Mouse (Mus musculus): ENCODE measurements at regions not wholly inside any gene's neighbourhood (a gene's known extent, or its start where the extent isn't known, plus 50 kb on each side); places are given as distances from the start of the nearest gene placed in this dataset.

- in situ Hi-C loops (cut with MboI; ENCODE audit: low pct_ligation_motif_present, low pct_unique_long_range_greater_than_20kb, low sequenced_read_pairs) (no loop called here), dilution Hi-C loops (cut with MboI; ENCODE audit: extremely low pct_ligation_motif_present, extremely low pct_unique_long_range_greater_than_20kb, low sequenced_read_pairs) (no loop called here)
- no peaks in the 10 kb centered on the region for H3K36me3 ChIP-seq (replicated peaks in 1 of 2; ENCODE audit: control insufficient read depth in 1 of 2, insufficient read depth in 1 of 2, low read length in 1 of 2)
- H3K79me2 ChIP-seq (replicated peaks; ENCODE audit: control insufficient read depth, extremely low read depth, insufficient read depth, poor library complexity, severe bottlenecking), result no peaks in the 10 kb centered on the region
- H3K4me1 ChIP-seq (ENCODE audit: control insufficient read depth in 1 of 2, insufficient read depth in 2 of 2), result no peaks in the 10 kb centered on the region
- TF ChIP-seq MEF2A (IDR thresholded peaks at IDR 0.05; ENCODE audit: borderline replicate concordance, low read depth, low read length) (no peak), UBTF (IDR thresholded peaks at IDR 0.05; ENCODE audit: low read depth, low read length) (no peak), NELFE (IDR thresholded peaks at IDR 0.05; ENCODE audit: low read depth, low read length) (no peak), SIN3A (IDR thresholded peaks at IDR 0.05; ENCODE audit: low read length) (no peak), ZC3H11A (IDR thresholded peaks at IDR 0.05; ENCODE audit: low read depth, low read length) (no peak), ZKSCAN1 (IDR thresholded peaks at IDR 0.05; ENCODE audit: borderline replicate concordance, low read depth, low read length) (no peak), CTCF (conservative IDR thresholded peaks at IDR 0.05 in 1 of 2, IDR thresholded peaks at IDR 0.05 in 1 of 2; ENCODE audit: low read depth in 2 of 2, low read length in 2 of 2) (no peak), MAZ (IDR thresholded peaks at IDR 0.05; ENCODE audit: low read depth, low read length) (no peak), MXI1 (IDR thresholded peaks at IDR 0.05; ENCODE audit: low read depth, low read length) (no peak), KAT2A (IDR thresholded peaks at IDR 0.05; ENCODE audit: insufficient replicate concordance, low read length) (no peak), MYC (IDR thresholded peaks at IDR 0.05; ENCODE audit: low read depth, low read length) (no peak), NRF1 (IDR thresholded peaks at IDR 0.05; ENCODE audit: low read depth, low read length) (no peak)
- H3K4me3 ChIP-seq (replicated peaks in 1 of 3; ENCODE audit: low read depth in 2 of 3, low read length in 2 of 3, poor library complexity in 1 of 3), result no peak overlapping the region
- H3K27ac ChIP-seq (ENCODE audit: insufficient read depth, low read depth), result no peak overlapping the region
- peaks cover 8% of the 10 kb centered on the region for H3K9me3 ChIP-seq (replicated peaks; ENCODE audit: low read length)
- DNase-seq (ENCODE audit: extremely low read depth), result no peak
- no peaks in the 10 kb centered on the region for H3K27me3 ChIP-seq (replicated peaks)
- H3K4me2 ChIP-seq (ENCODE audit: insufficient read depth, low read depth, poor library complexity, severe bottlenecking), result no peak overlapping the region
- H3K9ac ChIP-seq (ENCODE audit: insufficient read depth, low read depth), result no peak overlapping the region
These were observed 1177.4 kb downstream of the Zpld1 start for GRCm38 (mm10) chr16:54120356-54120755.

DNA sequence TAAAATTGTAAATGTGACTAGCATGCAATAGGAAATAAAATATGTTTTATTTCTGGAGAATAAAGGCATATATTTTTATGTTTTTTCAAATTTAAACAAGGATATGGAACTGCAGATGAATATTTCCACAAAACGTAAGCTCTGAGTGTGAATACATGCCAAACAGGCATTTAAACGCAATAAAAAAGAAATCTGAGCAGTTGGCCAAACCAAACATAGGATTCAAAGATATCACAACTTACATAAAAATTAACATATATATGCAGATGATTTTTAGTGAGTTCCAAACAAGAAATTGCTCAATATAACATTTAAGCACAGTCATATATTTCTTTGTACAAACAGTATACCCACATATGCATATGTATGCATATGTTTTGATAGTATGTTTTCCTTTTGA is 1199.1 kb downstream of the Zpld1 start:
- in situ Hi-C loops (cut with MboI; ENCODE audit: low pct_ligation_motif_present, low pct_unique_long_range_greater_than_20kb, low sequenced_read_pairs), result no loop called here
- DNase-seq (ENCODE audit: extremely low read depth), result no peak
- Histone ChIP-seq H3K4me3 (replicated peaks in 1 of 3; ENCODE audit: low read depth in 2 of 3, low read length in 2 of 3, poor library complexity in 1 of 3) (no peak overlapping the region), H3K27me3 (replicated peaks) (no peaks in the 10 kb centered on the region), H3K4me1 (ENCODE audit: control insufficient read depth in 1 of 2, insufficient read depth in 2 of 2) (no peaks in the 10 kb centered on the region), H3K9me3 (replicated peaks; ENCODE audit: low read length) (peaks cover 33% of the 10 kb centered on the region), H3K79me2 (replicated peaks; ENCODE audit: control insufficient read depth, extremely low read depth, insufficient read depth, poor library complexity, severe bottlenecking) (no peaks in the 10 kb centered on the region), H3K4me2 (ENCODE audit: insufficient read depth, low read depth, poor library complexity, severe bottlenecking) (no peak overlapping the region), H3K9ac (ENCODE audit: insufficient read depth, low read depth) (no peak overlapping the region), H3K27ac (ENCODE audit: insufficient read depth, low read depth) (no peak overlapping the region), H3K36me3 (replicated peaks in 1 of 2; ENCODE audit: control insufficient read depth in 1 of 2, insufficient read depth in 1 of 2, low read length in 1 of 2) (no peaks in the 10 kb centered on the region)
- no peak for TF ChIP-seq UBTF (IDR thresholded peaks at IDR 0.05; ENCODE audit: low read depth, low read length)
- no peak for TF ChIP-seq ELF1 (IDR thresholded peaks at IDR 0.05; ENCODE audit: low read depth, low read length)
- TF ChIP-seq MXI1 (IDR thresholded peaks at IDR 0.05; ENCODE audit: low read depth, low read length), result no peak
- no peak for TF ChIP-seq POLR2A (IDR thresholded peaks at IDR 0.05; ENCODE audit: low read depth, low read length)
- TF ChIP-seq USF2 (conservative IDR thresholded peaks at IDR 0.05; ENCODE audit: low read depth, low read length), result no peak
- no peak for TF ChIP-seq SMC3 (IDR thresholded peaks at IDR 0.05; ENCODE audit: low read depth, low read length)
- TF ChIP-seq JUND (conservative IDR thresholded peaks at IDR 0.05; ENCODE audit: low read depth, low read length), result no peak
- no peak for TF ChIP-seq POLR2AphosphoS2 (IDR thresholded peaks at IDR 0.05; ENCODE audit: low read depth, low read length)
- TF ChIP-seq KAT2A (IDR thresholded peaks at IDR 0.05; ENCODE audit: insufficient replicate concordance, low read length), result no peak
- no peak for TF ChIP-seq ZNF384 (IDR thresholded peaks at IDR 0.05; ENCODE audit: low read depth, low read length)
- no peak for TF ChIP-seq TCF12 (IDR thresholded peaks at IDR 0.05; ENCODE audit: low read depth, low read length)
- dilution Hi-C loops (cut with MboI; ENCODE audit: extremely low pct_ligation_motif_present, extremely low pct_unique_long_range_greater_than_20kb, low sequenced_read_pairs), result no loop called here
